Mouse (Mus musculus): ENCODE measurements around the gene Preb. TPM values are rescaled to one million over a fixed set of nuclear protein-coding genes. Genes with fewer than 3 reads are reported as not detected.
A peak's percentile ranks its signal among the peaks of the same experiment; 100 is the strongest.

The Preb gene
- total and polyA plus RNA-seq, 3 experiments = 35.4 to 82.7 (median 48.9) TPM

GRCm38 (mm10) chr5:30930121-30930520 is 30.0 kb downstream of the Preb start:
- ATAC-seq (ENCODE audit: extremely low read depth, insufficient number of reproducible peaks, low FRiP score, poor library complexity, severe bottlenecking) (no peak), DNase-seq (ENCODE audit: low spot score) (no peak)
- no peaks in the 10 kb centered on the region; the same call in 1 of the 2 replicates for H3K4me1 ChIP-seq (ENCODE audit: insufficient read depth, low read depth, low read length)
- H3K9me3 ChIP-seq (replicated peaks) = no peaks in the 10 kb centered on the region
- H3K36me3 ChIP-seq (replicated peaks) = peaks cover 16% of the 10 kb centered on the region
- H3K27me3 ChIP-seq (ENCODE audit: insufficient read depth, low read length) = peaks cover 28% of the 10 kb centered on the region
- 0 out of 2 replicates have a peak, but pooled peaks have one; percentile 17 for TF ChIP-seq CTCF (IDR thresholded peaks at IDR 0.05; ENCODE audit: low read depth, low read length)
- no peak for TF ChIP-seq TAL1 (conservative IDR thresholded peaks at IDR 0.05; ENCODE audit: low read depth, low read length)
- no peak overlapping the region for H3K4me3 ChIP-seq (ENCODE audit: low read depth, low read length)

GRCm38 (mm10) chr5:30927945-30928529 is 32.1 kb downstream of the Preb start:
- peaks cover 29% of the 10 kb centered on the region for H3K36me3 ChIP-seq (replicated peaks)
- H3K4me1 ChIP-seq (ENCODE audit: insufficient read depth, low read depth, low read length) = peaks cover 2% of the 10 kb centered on the region
- TF ChIP-seq TAL1 (conservative IDR thresholded peaks at IDR 0.05; ENCODE audit: low read depth, low read length) (no peak), GATA2 (IDR thresholded peaks at IDR 0.05; ENCODE audit: borderline replicate concordance, low read depth, low read length) (no peak), POLR2AphosphoS5 (IDR thresholded peaks at IDR 0.05; ENCODE audit: insufficient replicate concordance, low read depth, low read length) (no peak), CTCF (IDR thresholded peaks at IDR 0.05; ENCODE audit: low read depth, low read length) (no peak), GATA1 (IDR thresholded peaks at IDR 0.05; ENCODE audit: borderline replicate concordance, low read length) (no peak)
- peaks cover 11% of the 10 kb centered on the region; the same call in 1 of the 2 replicates for H3K27me3 ChIP-seq (ENCODE audit: insufficient read depth, low read length)
- no peak overlapping the region for H3K4me3 ChIP-seq (ENCODE audit: low read depth, low read length)
- no peak for ATAC-seq (ENCODE audit: extremely low read depth, insufficient number of reproducible peaks, low FRiP score, poor library complexity, severe bottlenecking)
- H3K9me3 ChIP-seq (replicated peaks) = no peaks in the 10 kb centered on the region
- no peak for DNase-seq (ENCODE audit: low spot score)

- H3K4me1 ChIP-seq (ENCODE audit: insufficient read depth, low read depth, low read length) = peaks cover 17% of the 10 kb centered on the region
- H3K27me3 ChIP-seq (ENCODE audit: insufficient read depth, low read length) = peaks cover 8% of the 10 kb centered on the region; the same call in 1 of the 2 replicates
- no peak for ATAC-seq (ENCODE audit: extremely low read depth, insufficient number of reproducible peaks, low FRiP score, poor library complexity, severe bottlenecking)
These were observed 34.1 kb downstream of the Preb start for GRCm38 (mm10) chr5:30926073-30926472.

GRCm38 (mm10) chr5:30925217-30925616 is 34.9 kb downstream of the Preb start:
- DNase-seq (ENCODE audit: low spot score) (no peak), ATAC-seq (ENCODE audit: extremely low read depth, insufficient number of reproducible peaks, low FRiP score, poor library complexity, severe bottlenecking) (no peak)
- Histone ChIP-seq H3K4me3 (ENCODE audit: low read depth, low read length) (no peak overlapping the region), H3K27me3 (ENCODE audit: insufficient read depth, low read length) (peaks cover 9% of the 10 kb centered on the region), H3K36me3 (replicated peaks) (peaks cover 25% of the 10 kb centered on the region), H3K4me1 (ENCODE audit: insufficient read depth, low read depth, low read length) (peaks cover 26% of the 10 kb centered on the region), H3K9me3 (replicated peaks) (no peaks in the 10 kb centered on the region)
- TF ChIP-seq POLR2AphosphoS5 (IDR thresholded peaks at IDR 0.05; ENCODE audit: insufficient replicate concordance, low read depth, low read length) (no peak), TAL1 (conservative IDR thresholded peaks at IDR 0.05; ENCODE audit: low read depth, low read length) (no peak), CTCF (IDR thresholded peaks at IDR 0.05; ENCODE audit: low read depth, low read length) (no peak), GATA2 (IDR thresholded peaks at IDR 0.05; ENCODE audit: borderline replicate concordance, low read depth, low read length) (no peak), GATA1 (IDR thresholded peaks at IDR 0.05; ENCODE audit: borderline replicate concordance, low read length) (no peak)

More at GRCm38 (mm10) chr5:30926073-30926472, 34.1 kb downstream of the Preb start:
- Histone ChIP-seq H3K9me3 (replicated peaks) (no peaks in the 10 kb centered on the region), H3K4me3 (ENCODE audit: low read depth, low read length) (no peak overlapping the region), H3K36me3 (replicated peaks) (peaks cover 29% of the 10 kb centered on the region)
- DNase-seq (ENCODE audit: low spot score) = no peak
- TF ChIP-seq GATA1 (IDR thresholded peaks at IDR 0.05; ENCODE audit: borderline replicate concordance, low read length) = no peak
- TF ChIP-seq GATA2 (IDR thresholded peaks at IDR 0.05; ENCODE audit: borderline replicate concordance, low read depth, low read length) = no peak
- TF ChIP-seq POLR2AphosphoS5 (IDR thresholded peaks at IDR 0.05; ENCODE audit: insufficient replicate concordance, low read depth, low read length) = no peak

- ATAC-seq (ENCODE audit: extremely low read depth, insufficient number of reproducible peaks, low FRiP score, poor library complexity, severe bottlenecking) (no peak), DNase-seq (ENCODE audit: low spot score) (no peak)
- Histone ChIP-seq H3K9me3 (replicated peaks) (no peaks in the 10 kb centered on the region), H3K27me3 (ENCODE audit: insufficient read depth, low read length) (peaks cover 13% of the 10 kb centered on the region), H3K4me1 (ENCODE audit: insufficient read depth, low read depth, low read length) (peaks cover 28% of the 10 kb centered on the region), H3K36me3 (replicated peaks) (peaks cover 25% of the 10 kb centered on the region), H3K4me3 (ENCODE audit: low read depth, low read length) (no peak overlapping the region)
- TF ChIP-seq GATA2 (IDR thresholded peaks at IDR 0.05; ENCODE audit: borderline replicate concordance, low read depth, low read length) (no peak), TAL1 (conservative IDR thresholded peaks at IDR 0.05; ENCODE audit: low read depth, low read length) (no peak), GATA1 (IDR thresholded peaks at IDR 0.05; ENCODE audit: borderline replicate concordance, low read length) (no peak), POLR2AphosphoS5 (IDR thresholded peaks at IDR 0.05; ENCODE audit: insufficient replicate concordance, low read depth, low read length) (no peak), CTCF (IDR thresholded peaks at IDR 0.05; ENCODE audit: low read depth, low read length) (no peak)
These were observed 35.5 kb downstream of the Preb start for GRCm38 (mm10) chr5:30924614-30925013.

- H3K9me3 ChIP-seq (replicated peaks) = no peaks in the 10 kb centered on the region
- H3K36me3 ChIP-seq (replicated peaks) = peaks cover 25% of the 10 kb centered on the region
- H3K4me1 ChIP-seq (ENCODE audit: insufficient read depth, low read depth, low read length) = peaks cover 36% of the 10 kb centered on the region
These were observed 37.0 kb downstream of the Preb start for GRCm38 (mm10) chr5:30923119-30923518.

More at GRCm38 (mm10) chr5:30923119-30923518, 37.0 kb downstream of the Preb start:
- Histone ChIP-seq H3K27me3 (ENCODE audit: insufficient read depth, low read length) (peaks cover 26% of the 10 kb centered on the region), H3K4me3 (ENCODE audit: low read depth, low read length) (no peak overlapping the region; the same call in 1 of the 2 replicates)
- no peak for ATAC-seq (ENCODE audit: extremely low read depth, insufficient number of reproducible peaks, low FRiP score, poor library complexity, severe bottlenecking)
- DNase-seq (ENCODE audit: low spot score) = no peak
- TF ChIP-seq CTCF (IDR thresholded peaks at IDR 0.05; ENCODE audit: low read depth, low read length) = no peak
- TF ChIP-seq GATA2 (IDR thresholded peaks at IDR 0.05; ENCODE audit: borderline replicate concordance, low read depth, low read length) = no peak
- no peak for TF ChIP-seq TAL1 (conservative IDR thresholded peaks at IDR 0.05; ENCODE audit: low read depth, low read length)
- no peak for TF ChIP-seq POLR2AphosphoS5 (IDR thresholded peaks at IDR 0.05; ENCODE audit: insufficient replicate concordance, low read depth, low read length)
- no peak for TF ChIP-seq GATA1 (IDR thresholded peaks at IDR 0.05; ENCODE audit: borderline replicate concordance, low read length)

All from G1E (cell line).